Mouse (Mus musculus): ENCODE data around the gene Inpp5a. TPM values are rescaled to one million over a fixed set of nuclear protein-coding genes. Genes with fewer than 3 reads are reported as not detected.
A peak's percentile ranks its signal among the peaks of the same experiment; 100 is the strongest.

The Inpp5a gene
- polyA plus RNA-seq, 1 experiment from 2014 or later: 93.9 TPM

- H3K36me3 ChIP-seq (ENCODE audit: control insufficient read depth, insufficient read depth, low read length): no peaks in the 10 kb centered on the region
- H3K27ac ChIP-seq (replicated peaks in 1 of 2; ENCODE audit: control insufficient read depth in 1 of 2, insufficient read depth in 1 of 2, low read depth in 2 of 2, low read length in 2 of 2): no peak overlapping the region
- H3K4me2 ChIP-seq (ENCODE audit: low read length): no peak overlapping the region
- ATAC-seq (ENCODE audit: insufficient number of reproducible peaks, insufficient read depth, low FRiP score, low read depth): no peak
- H3K9me3 ChIP-seq (ENCODE audit: control insufficient read depth, low read length): no peaks in the 10 kb centered on the region
- peaks cover 17 to 41% of the 10 kb centered on the region in 2 experiments for H3K4me1 ChIP-seq (ENCODE audit: control insufficient read depth in 2 of 2, insufficient read depth in 2 of 2, low read length in 2 of 2)
- no peak overlapping the region for H3K9ac ChIP-seq (ENCODE audit: low read length)
- WGBS: 93% methylated on average over 9 of the region's 9 CpGs
- H3K4me3 ChIP-seq (ENCODE audit: control insufficient read depth in 1 of 2, insufficient read depth in 1 of 2, low read depth in 1 of 2, low read length in 2 of 2): no peak overlapping the region
- H3K27me3 ChIP-seq (ENCODE audit: control insufficient read depth, insufficient read depth, low read length): no peaks in the 10 kb centered on the region
Measured at GRCm38 (mm10) chr7:139386933-139387690, 1.8 kb upstream of the Inpp5a start.

- Histone ChIP-seq H3K27me3 (ENCODE audit: control insufficient read depth, insufficient read depth, low read length) (no peaks in the 10 kb centered on the region), H3K4me3 (ENCODE audit: control insufficient read depth in 1 of 2, insufficient read depth in 1 of 2, low read depth in 1 of 2, low read length in 2 of 2) (peak overlapping the region; percentile 49 to 77), H3K4me1 (ENCODE audit: control insufficient read depth in 2 of 2, insufficient read depth in 2 of 2, low read length in 2 of 2) (peaks cover 26 to 51% of the 10 kb centered on the region in 2 experiments), H3K4me2 (ENCODE audit: low read length) (peak overlapping the region; percentile 54), H3K27ac (replicated peaks in 1 of 2; ENCODE audit: control insufficient read depth in 1 of 2, insufficient read depth in 1 of 2, low read depth in 2 of 2, low read length in 2 of 2) (peak overlapping the region; percentile 80 to 84), H3K9me3 (ENCODE audit: control insufficient read depth, low read length) (no peaks in the 10 kb centered on the region), H3K36me3 (ENCODE audit: control insufficient read depth, insufficient read depth, low read length) (no peaks in the 10 kb centered on the region), H3K9ac (ENCODE audit: low read length) (peak overlapping the region; percentile 76)
- peak; percentile 54; the same call in 1 of the 2 replicates for ATAC-seq (ENCODE audit: insufficient number of reproducible peaks, insufficient read depth, low FRiP score, low read depth)
- 15% methylated on average over 16 of the region's 16 CpGs for WGBS
Measured at GRCm38 (mm10) chr7:139387921-139388669, 814 bp upstream of the Inpp5a start.

GRCm38 (mm10) chr7:139389213-139389761 is 378 bp downstream of the Inpp5a start:
- Histone ChIP-seq H3K4me1 (ENCODE audit: control insufficient read depth in 2 of 2, insufficient read depth in 2 of 2, low read length in 2 of 2) (peaks cover 28 to 47% of the 10 kb centered on the region in 2 experiments), H3K4me2 (ENCODE audit: low read length) (peak overlapping the region; percentile 83), H3K27ac (replicated peaks in 1 of 2; ENCODE audit: control insufficient read depth in 1 of 2, insufficient read depth in 1 of 2, low read depth in 2 of 2, low read length in 2 of 2) (peak overlapping the region; percentile 73 to 87), H3K36me3 (ENCODE audit: control insufficient read depth, insufficient read depth, low read length) (no peaks in the 10 kb centered on the region), H3K4me3 (ENCODE audit: control insufficient read depth in 1 of 2, insufficient read depth in 1 of 2, low read depth in 1 of 2, low read length in 2 of 2) (peak overlapping the region; percentile 82 to 96), H3K9me3 (ENCODE audit: control insufficient read depth, low read length) (no peaks in the 10 kb centered on the region), H3K9ac (ENCODE audit: low read length) (peak overlapping the region; percentile 99), H3K27me3 (ENCODE audit: control insufficient read depth, insufficient read depth, low read length) (no peaks in the 10 kb centered on the region)
- ATAC-seq (ENCODE audit: insufficient number of reproducible peaks, insufficient read depth, low FRiP score, low read depth): peak; percentile 22
- WGBS: 2% methylated on average over 48 of the region's 53 CpGs

GRCm38 (mm10) chr7:139390380-139390779 is 1.5 kb downstream of the Inpp5a start:
- H3K4me2 ChIP-seq (ENCODE audit: low read length): peak overlapping the region; percentile 83
- peak overlapping the region; percentile 73 to 87 for H3K27ac ChIP-seq (replicated peaks in 1 of 2; ENCODE audit: control insufficient read depth in 1 of 2, insufficient read depth in 1 of 2, low read depth in 2 of 2, low read length in 2 of 2)
- no peaks in the 10 kb centered on the region for H3K36me3 ChIP-seq (ENCODE audit: control insufficient read depth, insufficient read depth, low read length)
- peak overlapping the region; percentile 82 to 96 for H3K4me3 ChIP-seq (ENCODE audit: control insufficient read depth in 1 of 2, insufficient read depth in 1 of 2, low read depth in 1 of 2, low read length in 2 of 2)
- 33% methylated on average over 3 of the region's 3 CpGs for WGBS
- H3K9ac ChIP-seq (ENCODE audit: low read length): peak overlapping the region; percentile 99
- H3K4me1 ChIP-seq (ENCODE audit: control insufficient read depth in 2 of 2, insufficient read depth in 2 of 2, low read length in 2 of 2): peaks cover 25 to 50% of the 10 kb centered on the region in 2 experiments
- no peaks in the 10 kb centered on the region for H3K9me3 ChIP-seq (ENCODE audit: control insufficient read depth, low read length)
- no peaks in the 10 kb centered on the region for H3K27me3 ChIP-seq (ENCODE audit: control insufficient read depth, insufficient read depth, low read length)
- no peak for ATAC-seq (ENCODE audit: insufficient number of reproducible peaks, insufficient read depth, low FRiP score, low read depth)

- Histone ChIP-seq H3K4me1 (ENCODE audit: control insufficient read depth in 2 of 2, insufficient read depth in 2 of 2, low read length in 2 of 2) (peaks cover 25 to 54% of the 10 kb centered on the region in 2 experiments), H3K36me3 (ENCODE audit: control insufficient read depth, insufficient read depth, low read length) (no peaks in the 10 kb centered on the region), H3K9me3 (ENCODE audit: control insufficient read depth, low read length) (no peaks in the 10 kb centered on the region), H3K4me2 (ENCODE audit: low read length) (peak overlapping the region; percentile 83), H3K27me3 (ENCODE audit: control insufficient read depth, insufficient read depth, low read length) (no peaks in the 10 kb centered on the region), H3K9ac (ENCODE audit: low read length) (peak overlapping the region; percentile 99), H3K27ac (replicated peaks in 1 of 2; ENCODE audit: control insufficient read depth in 1 of 2, insufficient read depth in 1 of 2, low read depth in 2 of 2, low read length in 2 of 2) (peak overlapping the region; percentile 54 to 87), H3K4me3 (ENCODE audit: control insufficient read depth in 1 of 2, insufficient read depth in 1 of 2, low read depth in 1 of 2, low read length in 2 of 2) (peak overlapping the region; percentile 82 to 96)
- WGBS: 53% methylated on average over 9 of the region's 9 CpGs
- no peak for ATAC-seq (ENCODE audit: insufficient number of reproducible peaks, insufficient read depth, low FRiP score, low read depth)
Measured at GRCm38 (mm10) chr7:139390926-139391325, 2.0 kb downstream of the Inpp5a start.

- H3K27ac ChIP-seq (replicated peaks in 1 of 2; ENCODE audit: control insufficient read depth in 1 of 2, insufficient read depth in 1 of 2, low read depth in 2 of 2, low read length in 2 of 2): peak overlapping the region in 1 of 2 experiments; percentile 58; a peak in 1 of 4 replicates
- H3K27me3 ChIP-seq (ENCODE audit: control insufficient read depth, insufficient read depth, low read length): no peaks in the 10 kb centered on the region
- no peaks in the 10 kb centered on the region for H3K36me3 ChIP-seq (ENCODE audit: control insufficient read depth, insufficient read depth, low read length)
- H3K4me3 ChIP-seq (ENCODE audit: control insufficient read depth in 1 of 2, insufficient read depth in 1 of 2, low read depth in 1 of 2, low read length in 2 of 2): peak overlapping the region in 1 of 2 experiments; percentile 82; a peak in 1 of 4 replicates
- no peak for ATAC-seq (ENCODE audit: insufficient number of reproducible peaks, insufficient read depth, low FRiP score, low read depth)
- WGBS: 41% methylated on average over 5 of the region's 5 CpGs
- H3K4me1 ChIP-seq (ENCODE audit: control insufficient read depth in 2 of 2, insufficient read depth in 2 of 2, low read length in 2 of 2): peaks cover 25 to 60% of the 10 kb centered on the region in 2 experiments
- H3K4me2 ChIP-seq (ENCODE audit: low read length): peak overlapping the region; percentile 83
- H3K9me3 ChIP-seq (ENCODE audit: control insufficient read depth, low read length): no peaks in the 10 kb centered on the region
- peak overlapping the region; percentile 99 for H3K9ac ChIP-seq (ENCODE audit: low read length)
Measured at GRCm38 (mm10) chr7:139391691-139392090, 2.8 kb downstream of the Inpp5a start.

GRCm38 (mm10) chr7:139392106-139392505 is 3.2 kb downstream of the Inpp5a start:
- Histone ChIP-seq H3K36me3 (ENCODE audit: control insufficient read depth, insufficient read depth, low read length) (no peaks in the 10 kb centered on the region), H3K27ac (replicated peaks in 1 of 2; ENCODE audit: control insufficient read depth in 1 of 2, insufficient read depth in 1 of 2, low read depth in 2 of 2, low read length in 2 of 2) (peak overlapping the region; percentile 15 to 58; a peak in 3 of 4 replicates), H3K9me3 (ENCODE audit: control insufficient read depth, low read length) (no peaks in the 10 kb centered on the region), H3K9ac (ENCODE audit: low read length) (peak overlapping the region; percentile 99), H3K27me3 (ENCODE audit: control insufficient read depth, insufficient read depth, low read length) (no peaks in the 10 kb centered on the region), H3K4me1 (ENCODE audit: control insufficient read depth in 2 of 2, insufficient read depth in 2 of 2, low read length in 2 of 2) (peaks cover 25 to 60% of the 10 kb centered on the region in 2 experiments), H3K4me3 (ENCODE audit: control insufficient read depth in 1 of 2, insufficient read depth in 1 of 2, low read depth in 1 of 2, low read length in 2 of 2) (no peak overlapping the region), H3K4me2 (ENCODE audit: low read length) (peak overlapping the region; percentile 83)
- 58% methylated on average over 2 of the region's 2 CpGs for WGBS
- ATAC-seq (ENCODE audit: insufficient number of reproducible peaks, insufficient read depth, low FRiP score, low read depth): no peak
